Mouse (Mus musculus): ENCODE results near the gene Arhgef3.

- TF ChIP-seq CTCF (IDR thresholded peaks at IDR 0.05), result no peak
- no peak for TF ChIP-seq EP300 (IDR thresholded peaks at IDR 0.05)
Observed at GRCm38 (mm10) chr14:27432064-27432463, 317.4 kb downstream of the Arhgef3 start.

All from lung, postnatal 0 days (tissue).